Mouse (Mus musculus) neutrophil, adult 83 days (primary cell): ENCODE results near the gene Krt90. TPM values are rescaled to one million over a fixed set of nuclear protein-coding genes. Genes with fewer than 3 reads are reported as not detected.

ENCODE experiments used
- total RNA-seq, 2 experiments: library from RNA; stranded (reverse); gene quantifications; one replicate each; pipeline ENCODE4 v1.2.4; 2023

The Krt90 gene
- not detected for total RNA-seq

DNA sequence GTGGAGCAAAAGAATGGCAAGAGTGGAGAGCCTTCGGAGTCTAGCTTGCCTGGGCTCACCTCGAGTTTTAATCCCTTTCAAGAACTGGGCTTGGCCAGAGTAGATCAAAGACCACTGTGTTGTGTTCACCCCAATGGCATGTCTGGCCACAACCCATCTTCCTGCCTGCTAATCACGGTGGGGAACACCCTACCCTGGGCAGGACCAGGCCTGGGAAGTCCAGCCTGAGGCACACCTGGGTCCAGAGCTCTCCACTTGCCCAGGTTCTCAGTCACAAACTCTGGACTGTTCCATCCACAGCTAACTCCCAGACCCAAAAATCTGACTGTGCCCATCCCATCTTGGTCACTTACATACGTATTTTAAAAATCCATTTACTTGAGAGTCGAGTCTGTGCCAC, at the start of gene Krt90:
Gene Krt90, minus strand, starts transcription at position 101 of the 400 bp plus-strand sequence.

DNA sequence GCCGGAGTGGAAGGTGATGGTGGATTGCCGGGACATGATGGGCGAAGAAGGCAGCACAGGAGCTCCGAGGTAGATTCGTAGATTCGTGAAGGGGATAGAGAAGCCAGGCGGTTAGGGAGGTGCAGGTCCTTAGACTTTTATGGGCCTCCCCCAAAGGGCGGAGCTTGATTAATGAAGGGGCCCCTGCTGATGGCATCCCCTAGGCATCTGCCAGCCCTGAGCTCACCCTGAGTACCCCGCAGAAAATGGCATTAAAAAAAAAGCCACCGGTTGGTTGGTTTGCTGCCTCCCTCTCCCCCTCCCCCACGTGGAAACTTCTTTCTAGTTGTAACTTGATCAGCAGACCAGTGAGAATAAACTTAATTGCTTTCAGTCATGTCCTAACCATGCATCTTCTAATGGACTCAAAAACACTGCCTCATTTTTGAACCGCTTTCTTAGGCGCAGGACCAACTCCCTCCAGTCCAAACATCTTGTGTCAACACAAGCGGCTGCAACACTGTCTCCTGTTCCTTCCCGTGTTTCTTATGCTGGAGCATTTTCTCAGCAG, 11.1 kb upstream of the Krt90 start, which contains the start of gene Krt75:
Gene Krt75, minus strand, starts transcription at position 109 of the 550 bp plus-strand sequence.

DNA sequence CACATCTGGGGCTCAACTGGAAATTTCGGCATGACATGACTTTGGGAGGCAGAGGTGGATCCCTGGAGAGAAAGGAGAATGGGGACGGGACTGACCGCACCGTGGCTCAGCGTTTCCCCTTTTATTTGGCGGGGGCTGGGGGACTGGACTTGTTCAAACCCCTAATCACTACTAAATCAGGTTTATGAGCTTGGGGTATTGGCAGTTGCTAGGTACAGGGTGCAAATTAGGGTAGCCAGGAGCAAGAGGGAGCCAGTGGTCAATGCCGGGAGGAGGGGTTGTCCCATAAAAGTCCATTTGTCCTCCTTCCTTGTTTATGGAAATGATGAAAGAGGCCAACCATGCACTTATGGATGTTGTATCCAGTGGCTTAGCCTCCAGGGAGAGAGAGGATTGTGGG, 12.2 kb downstream of the Krt90 start, which contains the start of gene Krt82:
Gene Krt82, minus strand, starts transcription at position 101 of the 400 bp plus-strand sequence.

GRCm38 (mm10) chr15:101532720-101533119, 30.0 kb downstream of the Krt90 start, which contains the start of gene Krt84:
Gene Krt84 (minus strand): TSS chr15:101532820.

GRCm38 (mm10) chr15:101517161-101517560, 45.6 kb downstream of the Krt90 start, which contains the start of gene Gm49425:
Gene Gm49425 (minus strand): TSS chr15:101517261.

Other genes starting within 250 kb of the Krt90 start
- 10 to 100 TPM; 27.7 to 29.9 TPM for gene Krt80, start 192.8 kb downstream of the Krt90 start, total RNA-seq
- 1 to 10 TPM; 3.7 to 4.5 TPM for gene Krt7, start 151.9 kb downstream of the Krt90 start, total RNA-seq
- gene Krt87, start 124.1 kb downstream of the Krt90 start, total RNA-seq = not detected
- not detected for gene Krt88, start 115.2 kb downstream of the Krt90 start, total RNA-seq
- gene Krt81, start 99.2 kb downstream of the Krt90 start, total RNA-seq = 1 to 10 TPM in 1 of 2 experiments, under 1 TPM in 1; 0.75 to 1.9 TPM
- 1 to 10 TPM; 4.3 to 5.9 TPM for gene Krt86, start 89.5 kb downstream of the Krt90 start, total RNA-seq
- 10 to 100 TPM; 15.9 to 16.6 TPM for gene Krt83, start 71.4 kb downstream of the Krt90 start, total RNA-seq
- not detected for gene Gm49425, start 45.7 kb downstream of the Krt90 start, total RNA-seq
- gene Krt84, start 30.1 kb downstream of the Krt90 start, total RNA-seq = not detected
- gene Krt82, start 12.3 kb downstream of the Krt90 start, total RNA-seq = not detected
- under 1 TPM; 0.64 to 0.70 TPM for gene Krt75, start 11.0 kb upstream of the Krt90 start, total RNA-seq
- gene Gm5414, start 65.2 kb upstream of the Krt90 start, total RNA-seq = not detected
- gene Gm5478, start 84.4 kb upstream of the Krt90 start, total RNA-seq = not detected
- gene Krt6b, start 117.3 kb upstream of the Krt90 start, total RNA-seq = not detected
- gene Krt6a, start 131.4 kb upstream of the Krt90 start, total RNA-seq = not detected
- not detected for gene Krt5, start 149.9 kb upstream of the Krt90 start, total RNA-seq
- gene Krt71, start 180.2 kb upstream of the Krt90 start, total RNA-seq = not detected
- not detected for gene Krt72, start 223.5 kb upstream of the Krt90 start, total RNA-seq
- not detected for gene Krt73, start 239.4 kb upstream of the Krt90 start, total RNA-seq